Mouse (Mus musculus) lung, postnatal 25 days (tissue): Measurements from ENCODE around the gene Tnni3k.

Source experiments
- DNase-seq: peaks from one replicate; pipeline ENCODE4 v3.0.0; 2022; ENCODE audit warnings: low spot score

Gene Tnni3k

GRCm38 (mm10) chr3:154763374-154763773 lies 291.8 kb downstream of the Tnni3k start:
- no peak for DNase-seq

GRCm38 (mm10) chr3:154761108-154761507 lies 294.1 kb downstream of the Tnni3k start:
- no peak for DNase-seq

- no peak for DNase-seq
Observed at GRCm38 (mm10) chr3:154758089-154758488, 297.1 kb downstream of the Tnni3k start.

GRCm38 (mm10) chr3:154755225-154755624 lies 300.0 kb downstream of the Tnni3k start:
- DNase-seq, result no peak

- no peak for DNase-seq
Observed at GRCm38 (mm10) chr3:154754505-154754904, 300.7 kb downstream of the Tnni3k start.

- no peak for DNase-seq
Observed at GRCm38 (mm10) chr3:154744317-154744716, 310.9 kb downstream of the Tnni3k start.

- no peak for DNase-seq
Observed at GRCm38 (mm10) chr3:154742927-154743326, 312.3 kb downstream of the Tnni3k start.

GRCm38 (mm10) chr3:154741496-154741895 lies 313.7 kb downstream of the Tnni3k start:
- DNase-seq, result no peak
